Mouse (Mus musculus) layer of hippocampus, postnatal 25 days (tissue): Measurements from ENCODE around the gene Bglap3. TPM values are rescaled to one million over a fixed set of nuclear protein-coding genes. Genes with fewer than 3 reads are reported as not detected.
"Not testable (repeated sequence)": the region's sequence is repeated elsewhere in the genome, so short reads cannot be mapped to it uniquely, and the experiment has no call there.

ENCODE experiments used
- DNase-seq, 2 experiments: peaks; one replicate each; pipeline ENCODE4 v3.0.0; 2022; ENCODE audit warnings: mixed read lengths in 2 of 2, low spot score in 1 of 2; ENCODE audit errors: extremely low spot score in 1 of 2
- total RNA-seq, 2 experiments: library from RNA; stranded (reverse); gene quantifications; 2 replicates each; pipeline ENCODE4 v1.2.3; 2021

Bglap3 gene
- total RNA-seq, 2 experiments from 2014 or later = 0.30 to 0.40 TPM

GRCm38 (mm10) chr3:88381389-88382315, 9.1 kb upstream of the Bglap3 start:
- not testable (repeated sequence) for DNase-seq

- DNase-seq = not testable (repeated sequence)
These were observed 6.1 kb upstream of the Bglap3 start, which contains the start of gene Bglap2 for GRCm38 (mm10) chr3:88378599-88378998. TSS of gene Bglap2 (minus strand) at chr3:88378699.

- not testable (repeated sequence) for DNase-seq
These were observed 4.1 kb upstream of the Bglap3 start for GRCm38 (mm10) chr3:88376644-88377043.

DNA sequence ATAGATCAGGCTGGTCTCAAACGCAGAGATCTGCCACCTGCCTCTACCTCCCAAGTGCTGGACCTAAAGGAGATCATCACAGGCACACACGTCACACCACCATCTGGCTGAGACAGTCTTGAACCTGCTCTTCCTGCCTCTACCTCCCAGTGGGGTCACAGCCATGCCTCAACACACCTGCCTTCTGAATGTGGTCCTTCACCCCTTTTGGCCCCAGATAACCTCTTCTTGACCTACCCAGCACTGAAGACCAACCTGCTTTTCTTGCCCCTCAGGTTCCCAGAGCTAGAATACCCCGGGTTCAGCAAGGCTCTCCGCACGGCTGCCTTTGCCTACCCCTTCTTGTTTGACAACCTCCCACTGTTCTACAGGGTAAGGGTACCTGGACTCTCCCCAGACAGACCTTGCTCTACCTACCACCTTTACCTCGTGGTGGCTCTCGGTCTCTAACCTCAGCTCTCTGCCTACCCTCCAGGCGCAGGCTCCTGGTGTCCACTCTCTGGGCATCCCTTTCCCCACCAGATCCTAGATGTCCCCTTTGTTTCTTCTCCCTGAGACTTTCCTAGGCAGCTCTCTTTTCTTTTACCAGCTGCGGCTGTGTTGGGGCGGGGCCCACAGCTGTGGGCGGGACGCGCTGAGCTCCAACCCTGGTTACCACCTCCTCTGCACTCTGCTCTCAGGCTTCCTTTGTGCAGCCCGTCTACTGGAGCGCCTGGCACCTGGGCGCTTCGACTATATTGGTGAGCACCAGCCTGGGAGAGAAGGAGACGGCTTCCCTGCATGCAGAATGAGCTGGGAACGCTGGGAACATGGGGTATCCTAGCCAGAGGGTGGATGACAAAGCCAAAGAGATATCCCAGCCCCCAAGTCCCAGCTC, 3.4 kb upstream of the Bglap3 start:
- DNase-seq = not testable (repeated sequence)

GRCm38 (mm10) chr3:88368511-88368910, 4.0 kb downstream of the Bglap3 start:
- DNase-seq = not testable (repeated sequence)

- not testable (repeated sequence) for DNase-seq
These were observed 5.0 kb downstream of the Bglap3 start for GRCm38 (mm10) chr3:88367517-88367916.

DNA sequence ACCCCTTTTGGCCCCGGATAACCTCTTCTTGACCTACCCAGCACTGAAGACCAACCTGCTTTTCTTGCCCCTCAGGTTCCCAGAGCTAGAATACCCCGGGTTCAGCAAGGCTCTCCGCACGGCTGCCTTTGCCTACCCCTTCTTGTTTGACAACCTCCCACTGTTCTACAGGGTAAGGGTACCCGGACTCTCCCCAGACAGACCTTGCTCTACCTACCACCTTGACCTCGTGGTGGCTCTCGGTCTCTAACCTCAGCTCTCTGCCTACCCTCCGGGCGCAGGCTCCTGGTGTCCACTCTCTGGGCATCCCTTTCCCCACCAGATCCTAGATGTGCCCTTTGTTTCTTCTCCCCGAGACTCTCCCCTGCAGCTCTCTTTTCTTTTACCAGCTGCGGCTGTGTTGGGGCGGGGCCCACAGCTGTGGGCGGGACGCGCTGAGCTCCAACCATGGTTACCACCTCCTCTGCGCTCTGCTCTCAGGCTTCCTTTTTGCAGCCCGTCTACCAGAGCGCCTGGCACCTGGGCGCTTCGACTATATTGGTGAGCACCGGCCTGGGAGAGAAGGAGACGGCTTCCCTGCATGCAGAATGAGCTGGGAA, 5.6 kb downstream of the Bglap3 start:
- DNase-seq = peak in 1 of 2 experiments; percentile 20

DNA sequence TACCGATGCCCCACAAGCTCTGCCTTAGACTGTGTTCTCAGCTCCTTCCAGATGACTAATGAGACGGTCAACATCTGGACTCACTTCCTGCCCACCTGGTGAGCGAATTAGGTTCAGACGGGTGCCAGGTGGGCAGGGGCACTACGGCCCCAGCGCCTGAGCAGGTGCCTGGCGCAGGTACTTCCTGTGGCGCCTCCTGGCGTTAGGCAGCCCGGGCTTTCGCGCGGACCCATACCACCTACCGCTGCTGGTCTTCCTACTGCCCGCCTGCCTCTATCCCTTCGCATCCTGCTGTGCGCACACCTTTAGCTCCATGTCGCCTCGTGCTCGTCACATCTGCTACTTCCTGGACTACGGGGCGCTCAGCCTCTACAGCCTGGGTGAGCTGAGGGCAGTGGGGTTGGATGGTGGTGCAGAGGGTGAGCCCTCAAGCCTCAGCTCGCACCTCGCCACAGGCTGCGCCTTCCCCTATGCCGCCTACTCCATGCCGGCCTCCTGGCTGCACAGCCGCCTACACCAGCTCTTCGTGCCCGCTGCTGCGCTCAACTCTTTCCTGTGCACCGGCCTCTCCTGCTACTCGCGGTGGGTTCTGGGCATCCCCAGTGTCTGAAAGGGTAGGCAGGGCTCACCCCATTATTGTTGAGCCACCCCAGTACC, 6.7 kb downstream of the Bglap3 start:
- DNase-seq = no peak

DNA sequence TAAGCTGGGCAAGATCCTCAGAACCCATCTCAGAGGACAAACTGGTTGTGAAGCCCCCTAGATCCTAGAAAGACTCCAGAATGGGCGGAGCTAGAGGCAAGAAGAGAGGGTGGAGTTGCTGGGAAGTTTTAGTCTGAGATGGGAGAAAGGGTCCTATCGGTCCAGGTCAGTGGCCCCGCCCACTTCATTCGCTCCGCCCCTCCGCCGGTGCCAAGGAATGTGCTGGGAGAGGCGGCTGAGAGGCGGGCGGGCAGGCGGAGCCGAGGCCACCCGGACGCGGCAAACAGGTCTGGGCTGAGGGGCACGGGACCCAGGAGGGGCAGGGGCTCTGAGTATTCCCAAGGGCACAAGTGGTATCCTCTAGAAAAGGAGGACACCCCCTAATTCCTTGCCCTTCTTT, 8.2 kb downstream of the Bglap3 start, which contains the start of gene Paqr6:
TSS of gene Paqr6 (plus strand) at position 248 of the 400 bp plus-strand sequence.
- DNase-seq = peak in 1 of 2 experiments; percentile 37

GRCm38 (mm10) chr3:88363700-88364099, 8.8 kb downstream of the Bglap3 start:
- DNase-seq = peak in 1 of 2 experiments; percentile 24

DNA sequence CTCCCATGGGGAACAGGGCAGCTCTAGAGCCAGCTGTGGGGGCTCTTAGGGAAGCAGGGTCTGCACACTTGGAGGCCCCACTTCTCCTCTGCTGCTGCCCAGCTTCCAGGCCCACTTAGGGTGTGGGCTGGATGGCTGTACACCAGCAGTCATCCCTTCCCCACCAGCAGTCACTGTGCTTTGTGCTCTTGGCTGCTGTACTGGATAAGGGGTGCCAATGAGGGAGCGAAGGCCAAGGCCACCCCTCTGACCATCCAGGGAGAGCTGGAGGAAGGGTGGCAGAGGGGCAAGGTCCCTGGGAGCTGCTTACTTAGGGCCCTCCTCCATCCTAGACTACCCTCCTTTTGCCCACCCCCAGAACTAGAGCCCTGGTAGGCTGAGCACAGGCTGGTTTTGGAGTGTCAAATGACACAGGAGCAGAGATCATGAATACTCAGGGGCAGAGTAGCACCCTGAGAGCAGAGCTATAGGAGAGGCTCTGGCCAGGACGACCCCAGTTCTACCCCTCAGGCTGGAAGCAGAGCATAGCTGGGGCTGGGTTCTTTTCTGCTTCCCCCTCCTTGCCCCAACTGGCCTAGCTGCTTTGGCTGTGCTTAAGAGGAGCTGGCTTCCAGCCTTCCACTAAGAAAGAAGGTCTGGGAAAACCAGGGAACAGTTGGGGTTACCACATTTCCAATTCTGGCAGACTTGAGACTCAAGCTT, 10.8 kb downstream of the Bglap3 start:
- DNase-seq = no peak

- DNase-seq = no peak
These were observed 11.4 kb downstream of the Bglap3 start for GRCm38 (mm10) chr3:88361096-88361495.

DNA sequence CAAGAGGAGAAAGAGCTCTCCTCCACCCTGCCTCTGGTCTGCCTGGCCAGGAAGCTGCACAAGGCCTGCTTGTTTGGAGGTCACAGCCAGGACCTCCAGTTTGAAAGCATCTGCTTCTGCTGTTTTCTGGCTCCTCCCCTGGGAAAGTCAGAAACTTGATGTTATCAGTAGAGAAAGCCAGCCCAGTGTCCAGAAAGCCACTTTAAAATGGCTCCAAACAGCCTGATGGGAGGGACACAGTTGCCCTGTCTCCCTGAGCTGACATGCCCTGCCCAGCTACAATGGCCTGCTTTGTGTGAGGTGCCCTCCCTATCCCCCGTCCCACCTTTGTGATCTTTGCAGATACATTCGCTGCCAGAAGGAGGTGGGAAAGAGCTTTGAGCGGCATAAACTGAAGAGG, 12.6 kb downstream of the Bglap3 start:
- no peak for DNase-seq

- DNase-seq = no peak
These were observed 13.0 kb downstream of the Bglap3 start for GRCm38 (mm10) chr3:88359584-88359983.

DNA sequence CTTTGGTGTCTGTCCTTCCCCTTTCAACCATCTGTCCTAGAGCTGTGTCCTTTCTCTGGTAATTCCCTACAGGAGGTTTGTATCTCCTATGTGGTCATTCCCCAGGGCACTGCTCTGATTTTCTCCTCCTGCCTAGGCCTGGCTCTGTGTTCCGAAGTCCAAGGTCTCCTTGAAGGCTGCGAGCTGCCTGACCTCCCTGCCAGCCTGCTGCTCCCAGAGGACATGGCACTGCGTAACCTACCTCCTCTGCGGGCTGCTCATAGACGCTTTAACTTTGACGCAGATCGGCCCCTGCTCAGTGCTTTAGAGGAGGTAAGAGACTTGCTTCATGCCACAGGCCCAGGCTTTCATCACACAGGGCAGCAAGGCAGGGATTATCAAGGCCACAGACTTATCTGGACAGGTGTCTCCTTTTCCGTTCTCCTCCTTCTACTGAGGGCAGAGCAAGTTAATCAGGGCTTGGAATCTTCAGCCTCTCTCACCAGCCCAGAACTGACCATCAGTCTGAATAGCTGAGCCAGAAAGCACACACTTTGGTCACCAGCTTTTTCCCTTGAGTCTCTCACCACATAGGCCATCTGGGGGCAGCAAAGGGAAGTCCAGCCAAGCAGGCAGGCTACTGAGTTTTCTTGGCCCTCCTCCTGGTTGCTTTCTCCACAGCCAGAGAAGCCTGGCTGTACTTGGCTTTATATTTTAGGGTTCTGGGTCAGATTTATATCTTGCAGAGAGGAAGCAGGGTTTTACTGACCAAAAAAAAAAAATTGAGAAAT, 18.0 kb downstream of the Bglap3 start:
- DNase-seq = no peak

DNA sequence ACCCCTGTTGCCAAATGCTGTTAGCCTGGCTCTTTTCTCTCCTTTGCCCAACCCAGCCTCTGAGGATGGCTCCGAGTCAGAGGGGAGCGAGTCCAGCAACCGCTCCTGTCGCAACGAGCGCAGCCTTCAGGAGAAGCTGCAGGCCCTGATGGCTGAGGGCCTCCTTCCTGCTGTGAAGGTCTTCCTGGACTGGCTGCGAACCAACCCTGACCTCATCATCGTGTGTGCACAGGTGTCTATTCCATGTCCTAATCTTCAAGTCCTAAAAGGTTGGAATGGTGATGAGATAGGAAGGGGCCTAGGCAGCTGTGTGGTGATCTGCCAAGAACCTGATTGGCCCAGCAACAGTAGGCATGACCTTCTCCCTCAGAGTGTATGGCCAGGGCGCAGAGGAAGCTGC, 19.6 kb downstream of the Bglap3 start:
- DNase-seq = no peak

DNA sequence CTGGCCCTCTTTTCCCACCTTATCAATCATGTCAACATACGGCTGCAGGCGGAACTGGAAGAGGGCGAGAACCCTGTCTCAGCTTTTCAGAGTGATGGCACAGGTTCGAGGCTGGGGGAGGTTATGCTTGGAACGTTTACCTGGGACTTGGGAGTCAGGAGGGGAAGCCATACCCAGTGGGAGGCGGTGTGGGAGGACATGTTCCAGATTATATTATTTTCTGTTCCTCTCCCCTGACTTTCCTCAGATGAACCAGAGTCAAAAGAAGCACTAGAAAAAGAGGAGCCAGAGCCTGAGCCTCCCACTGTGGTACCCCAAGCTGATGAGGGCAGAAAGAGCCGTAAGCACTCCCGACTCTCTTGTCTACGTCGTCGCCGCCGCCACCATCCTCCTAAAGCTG, 21.8 kb downstream of the Bglap3 start:
- DNase-seq = no peak

DNA sequence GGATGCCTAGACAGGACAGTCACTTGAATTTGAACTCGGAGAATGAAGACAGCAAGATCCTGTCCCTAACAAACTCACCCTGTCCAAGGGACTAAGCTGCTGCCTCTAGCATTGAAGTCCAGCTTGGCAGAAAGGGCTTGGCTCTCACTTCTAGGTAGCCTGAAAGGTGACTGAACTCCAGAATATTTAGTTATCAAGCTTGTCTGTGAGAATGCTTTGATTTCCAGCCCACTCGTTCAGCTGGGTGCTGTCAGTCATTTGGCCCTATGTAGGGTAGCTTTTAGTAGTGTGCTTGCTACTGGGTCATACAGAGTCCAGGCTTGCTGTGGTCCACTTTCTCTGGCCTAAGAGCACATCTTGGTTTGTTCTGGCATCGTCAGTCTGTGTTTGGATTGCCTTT, 33.5 kb downstream of the Bglap3 start:
- no peak for DNase-seq

GRCm38 (mm10) chr3:88338316-88338715, 34.2 kb downstream of the Bglap3 start:
- DNase-seq = no peak
